Mouse (Mus musculus) heart, postnatal 0 days (tissue): Measurements from ENCODE around the gene Slc16a2.

Experiments
- CTCF ChIP-seq: IDR thresholded peaks from 2 replicates; pipeline ENCODE4 v1.5.1; 2016; ENCODE audit warnings: antibody characterized with exemption, control low read depth, low read depth
- EP300 ChIP-seq: IDR thresholded peaks from 2 replicates; pipeline ENCODE4 v1.6.1; 2016; ENCODE audit warnings: antibody characterized with exemption, low read depth

- TF ChIP-seq CTCF = peak; percentile 52
- no peak for TF ChIP-seq EP300
These were observed 23.5 kb upstream of the Slc16a2 start for GRCm38 (mm10) chrX:103845266-103845665.
